Mouse (Mus musculus): ENCODE results near the gene Tnfsf15.

- TF ChIP-seq POLR2A (IDR thresholded peaks at IDR 0.05; ENCODE audit: low read depth, low read length) (no peak), CTCF (IDR thresholded peaks at IDR 0.05; ENCODE audit: extremely low read depth, insufficient read length, insufficient replicate concordance, low read depth, low read length) (no peak)
Measured at GRCm38 (mm10) chr4:63740001-63740400, 4.9 kb downstream of the Tnfsf15 start.
